Mouse (Mus musculus) heart, postnatal 25 days (tissue): Measurements from ENCODE around the gene Galnt18. TPM values are rescaled to one million over a fixed set of nuclear protein-coding genes. Genes with fewer than 3 reads are reported as not detected.

Experiments used
- microRNA-seq: library from miRNA; unstranded; fragments of <30 nt; microRNA quantifications from one replicate; pipeline ENCODE4 v1.2.0, GENCODE M21; 2022
- total RNA-seq, 2 experiments: library from RNA; stranded (reverse); gene quantifications; 2 replicates each; pipeline ENCODE4 v1.2.3; 2021

Galnt18 gene
- total RNA-seq, 2 experiments from 2014 or later, result 13.8 to 14.3 TPM

Small RNA genes within 50 kb of the gene (microRNA-seq; reads per million reads assigned to microRNA genes)
- gene Gm25787, result not detected

Other genes starting within 250 kb of the Galnt18 start
- 10 to 100 TPM; 74.6 to 78.0 TPM for gene Usp47, start 243.5 kb upstream of the Galnt18 start, total RNA-seq